Mouse (Mus musculus) heart, embryonic 12.5 days (tissue): ENCODE results near the gene Shld2. TPM values are rescaled to one million over a fixed set of nuclear protein-coding genes. Genes with fewer than 3 reads are reported as not detected.

Source experiments
- ATAC-seq: fragments of 200-750 bp; cut with Nextera tagmentation; 2 replicates; pipeline ENCODE4 v1.8.0; 2017; ENCODE audit warnings: moderate TSS enrichment, moderate library complexity; ENCODE audit not compliant: insufficient number of reproducible peaks, low FRiP score
- H3K27ac ChIP-seq: fragments of 300-500 bp; sonication (generic); 2 replicates; pipeline ENCODE4 v1.5.1; 2016; ENCODE audit warnings: mild to moderate bottlenecking, moderate library complexity; ENCODE audit not compliant: poor library complexity, severe bottlenecking
- H3K27me3 ChIP-seq: fragments of 300-500 bp; sonication (generic); replicated peaks from 2 replicates; pipeline ENCODE4 v1.6.1; 2016; ENCODE audit warnings: mild to moderate bottlenecking, moderate library complexity
- H3K36me3 ChIP-seq: fragments of 300-500 bp; sonication (generic); 2 replicates; pipeline ENCODE4 v1.6.1; 2016; ENCODE audit warnings: mild to moderate bottlenecking, moderate library complexity
- H3K4me1 ChIP-seq: fragments of 300-500 bp; sonication (generic); replicated peaks from 2 replicates; pipeline ENCODE4 v1.6.1; 2016; ENCODE audit warnings: mild to moderate bottlenecking
- H3K4me2 ChIP-seq: fragments of 300-500 bp; sonication (generic); 2 replicates; pipeline ENCODE4 v1.6.1; 2016; ENCODE audit warnings: mild to moderate bottlenecking, moderate library complexity
- H3K4me3 ChIP-seq: fragments of 300-500 bp; sonication (generic); 2 replicates; pipeline ENCODE4 v1.5.1; 2016; ENCODE audit warnings: mild to moderate bottlenecking
- H3K9ac ChIP-seq: fragments of 300-500 bp; sonication (generic); 2 replicates; pipeline ENCODE4 v1.6.1; 2016; ENCODE audit warnings: mild to moderate bottlenecking, moderate library complexity
- H3K9me3 ChIP-seq: fragments of 300-500 bp; sonication (generic); replicated peaks from 2 replicates; pipeline ENCODE4 v1.6.1; 2016; ENCODE audit warnings: mild to moderate bottlenecking, moderate library complexity
- WGBS: fragments of 180-500 bp; shearing (Covaris S2); methylation state at CpG from one replicate; pipeline ENCODE4 v1.1.7; 2016; 5-methylcytosine and 5-hydroxymethylcytosine counted together
- polyA plus RNA-seq: library from polyadenylated mRNA; unstranded; fragments of >200 nt; fragmentation: Nextera tagmentation; extraction: Ambion mirVana; gene quantifications from 2 replicates; pipeline ENCODE4 v1.2.1, GENCODE M21; 2016

The Shld2 gene
- polyA plus RNA-seq, 1 experiment from 2014 or later: 7.8 TPM

DNA sequence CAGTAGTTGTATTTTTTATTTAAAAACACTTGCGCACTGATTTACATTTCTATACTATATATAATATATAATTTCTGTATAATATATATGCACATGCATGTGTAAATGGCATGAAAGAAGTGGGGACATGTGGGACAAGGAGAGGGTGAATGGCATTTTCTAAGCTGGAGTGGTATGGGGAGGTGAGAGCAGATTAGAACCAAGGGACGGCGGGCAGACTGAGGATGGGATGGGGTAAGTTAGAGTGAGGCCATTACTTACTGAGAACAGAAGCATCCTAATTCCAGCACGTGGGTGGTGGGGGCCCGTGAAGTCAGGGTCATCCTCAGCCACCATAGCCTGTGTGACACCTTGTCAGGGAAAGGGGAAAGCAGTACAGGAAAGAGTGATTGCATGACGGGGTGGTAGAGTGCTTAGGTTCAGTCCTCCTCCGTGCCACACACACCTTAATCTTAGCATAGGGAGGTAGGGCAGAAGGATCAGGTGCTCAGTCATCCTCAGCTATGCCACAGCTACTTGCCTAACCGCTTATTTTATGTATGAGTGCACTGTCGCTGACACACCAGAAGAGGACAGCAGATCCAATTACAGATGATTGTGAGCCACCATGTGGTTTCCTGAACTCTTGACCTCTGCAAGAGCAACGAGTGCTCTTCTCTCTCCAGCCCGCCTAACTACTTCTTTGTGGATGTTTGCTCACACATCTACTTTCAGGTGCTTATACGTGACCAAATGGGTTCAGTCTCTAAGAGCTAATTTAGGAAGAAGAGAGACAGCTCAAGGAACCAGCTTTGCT lies 35.7 kb upstream of the Shld2 start:
- Histone ChIP-seq H3K27ac (no peak overlapping the region), H3K4me3 (no peak overlapping the region), H3K9me3 (no peaks in the 10 kb centered on the region), H3K4me2 (no peak overlapping the region), H3K36me3 (peaks cover 29% of the 10 kb centered on the region), H3K9ac (no peak overlapping the region), H3K4me1 (no peaks in the 10 kb centered on the region; the same call in 1 of the 2 replicates), H3K27me3 (no peaks in the 10 kb centered on the region)
- ATAC-seq: no peak
- WGBS: 62% methylated on average over 12 of the region's 12 CpGs

- Histone ChIP-seq H3K36me3 (peaks cover 41% of the 10 kb centered on the region), H3K4me3 (no peak overlapping the region), H3K27me3 (no peaks in the 10 kb centered on the region), H3K4me1 (no peaks in the 10 kb centered on the region; the same call in 1 of the 2 replicates), H3K9ac (no peak overlapping the region), H3K9me3 (no peaks in the 10 kb centered on the region), H3K27ac (no peak overlapping the region), H3K4me2 (no peak overlapping the region)
- no peak for ATAC-seq
- 87% methylated on average over 5 of the region's 5 CpGs for WGBS
These were observed 34.1 kb upstream of the Shld2 start for GRCm38 (mm10) chr14:34344361-34344760.

DNA sequence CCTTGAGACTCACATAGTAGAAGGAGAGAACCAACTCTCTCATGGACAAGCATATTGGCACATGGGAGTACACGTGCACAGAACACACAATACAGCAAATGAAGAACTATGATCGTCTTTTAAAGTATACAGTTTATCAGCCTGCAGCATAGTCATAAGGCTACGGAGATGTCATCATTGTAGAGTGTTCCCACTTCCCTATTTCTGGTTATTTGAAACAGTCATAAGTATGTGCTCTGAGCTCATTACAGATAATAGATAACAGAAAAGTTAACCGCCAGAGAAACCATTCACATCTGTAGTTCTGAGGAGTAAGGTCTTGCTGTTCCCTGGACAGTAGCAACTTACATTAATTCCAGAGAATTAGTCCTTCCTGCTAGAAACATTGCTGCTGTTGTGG lies 32.8 kb upstream of the Shld2 start:
- Histone ChIP-seq H3K4me1 (no peaks in the 10 kb centered on the region; the same call in 1 of the 2 replicates), H3K27ac (no peak overlapping the region), H3K27me3 (no peaks in the 10 kb centered on the region), H3K4me2 (no peak overlapping the region), H3K9ac (no peak overlapping the region), H3K9me3 (no peaks in the 10 kb centered on the region), H3K4me3 (no peak overlapping the region), H3K36me3 (peaks cover 54% of the 10 kb centered on the region)
- ATAC-seq: no peak
- WGBS: 86% methylated on average over 4 of the region's 4 CpGs

- no peak overlapping the region for H3K9ac ChIP-seq
- 82% methylated on average over 4 of the region's 4 CpGs for WGBS
- H3K4me3 ChIP-seq: no peak overlapping the region
- no peak overlapping the region for H3K4me2 ChIP-seq
- peaks cover 64% of the 10 kb centered on the region for H3K36me3 ChIP-seq
- no peaks in the 10 kb centered on the region for H3K9me3 ChIP-seq
- H3K27me3 ChIP-seq: no peaks in the 10 kb centered on the region
- no peak for ATAC-seq
- no peaks in the 10 kb centered on the region; the same call in 1 of the 2 replicates for H3K4me1 ChIP-seq
- no peak overlapping the region for H3K27ac ChIP-seq
These were observed 31.7 kb upstream of the Shld2 start for GRCm38 (mm10) chr14:34341993-34342392.

GRCm38 (mm10) chr14:34339446-34339845 lies 29.2 kb upstream of the Shld2 start:
- Histone ChIP-seq H3K4me2 (no peak overlapping the region), H3K4me1 (no peaks in the 10 kb centered on the region), H3K27ac (no peak overlapping the region), H3K4me3 (no peak overlapping the region), H3K9me3 (no peaks in the 10 kb centered on the region), H3K36me3 (peaks cover 87% of the 10 kb centered on the region), H3K27me3 (no peaks in the 10 kb centered on the region), H3K9ac (no peak overlapping the region)
- ATAC-seq: no peak
- 85% methylated on average over 1 of the region's 1 CpGs for WGBS

GRCm38 (mm10) chr14:34332476-34332875 lies 22.2 kb upstream of the Shld2 start:
- H3K9me3 ChIP-seq: no peaks in the 10 kb centered on the region
- no peaks in the 10 kb centered on the region for H3K4me1 ChIP-seq
- no peak overlapping the region for H3K4me2 ChIP-seq
- no peak overlapping the region for H3K4me3 ChIP-seq
- peaks cover 78% of the 10 kb centered on the region for H3K36me3 ChIP-seq
- ATAC-seq: no peak
- H3K27ac ChIP-seq: no peak overlapping the region
- H3K27me3 ChIP-seq: no peaks in the 10 kb centered on the region
- 94% methylated on average over 5 of the region's 5 CpGs for WGBS
- H3K9ac ChIP-seq: no peak overlapping the region

DNA sequence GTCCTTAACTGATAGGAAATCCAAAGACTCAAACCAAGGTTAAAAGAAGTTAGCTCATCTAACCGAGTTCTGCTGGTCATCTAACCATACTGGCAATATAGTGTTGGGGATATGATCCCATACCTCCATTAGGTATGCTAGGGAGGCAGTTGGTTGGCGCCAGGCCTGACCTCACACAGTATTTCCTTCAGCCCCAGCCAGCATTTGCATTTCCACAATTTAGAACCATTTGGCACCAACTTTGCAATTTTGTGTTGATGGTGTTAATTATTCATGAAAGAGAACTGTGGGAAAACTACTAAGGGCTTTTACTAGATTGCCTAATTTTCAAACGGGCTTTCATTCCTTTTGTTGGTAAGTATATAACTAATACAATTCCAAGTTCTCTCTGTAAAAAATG lies 21.6 kb upstream of the Shld2 start:
- H3K9ac ChIP-seq: no peak overlapping the region
- no peaks in the 10 kb centered on the region for H3K4me1 ChIP-seq
- no peak overlapping the region for H3K27ac ChIP-seq
- H3K4me2 ChIP-seq: no peak overlapping the region
- ATAC-seq: no peak
- no peak overlapping the region for H3K4me3 ChIP-seq
- peaks cover 72% of the 10 kb centered on the region for H3K36me3 ChIP-seq
- H3K27me3 ChIP-seq: no peaks in the 10 kb centered on the region
- 80% methylated on average over 3 of the region's 3 CpGs for WGBS
- H3K9me3 ChIP-seq: no peaks in the 10 kb centered on the region

- 91% methylated on average over 9 of the region's 9 CpGs for WGBS
- no peak overlapping the region for H3K27ac ChIP-seq
- no peak overlapping the region for H3K9ac ChIP-seq
- no peak overlapping the region for H3K4me2 ChIP-seq
- H3K4me1 ChIP-seq: no peaks in the 10 kb centered on the region
- peaks cover 65% of the 10 kb centered on the region for H3K36me3 ChIP-seq
- no peak for ATAC-seq
- H3K27me3 ChIP-seq: no peaks in the 10 kb centered on the region
- H3K9me3 ChIP-seq: no peaks in the 10 kb centered on the region
- H3K4me3 ChIP-seq: no peak overlapping the region
These were observed 20.4 kb upstream of the Shld2 start for GRCm38 (mm10) chr14:34330657-34331158.

- H3K4me3 ChIP-seq: no peak overlapping the region
- no peak overlapping the region for H3K4me2 ChIP-seq
- 83% methylated on average over 1 of the region's 1 CpGs for WGBS
- H3K27me3 ChIP-seq: no peaks in the 10 kb centered on the region
- H3K9ac ChIP-seq: no peak overlapping the region
- H3K9me3 ChIP-seq: no peaks in the 10 kb centered on the region
- H3K36me3 ChIP-seq: peaks cover 60% of the 10 kb centered on the region
- H3K4me1 ChIP-seq: no peaks in the 10 kb centered on the region
- no peak for ATAC-seq
- no peak overlapping the region for H3K27ac ChIP-seq
These were observed 17.3 kb upstream of the Shld2 start for GRCm38 (mm10) chr14:34327618-34328017.

DNA sequence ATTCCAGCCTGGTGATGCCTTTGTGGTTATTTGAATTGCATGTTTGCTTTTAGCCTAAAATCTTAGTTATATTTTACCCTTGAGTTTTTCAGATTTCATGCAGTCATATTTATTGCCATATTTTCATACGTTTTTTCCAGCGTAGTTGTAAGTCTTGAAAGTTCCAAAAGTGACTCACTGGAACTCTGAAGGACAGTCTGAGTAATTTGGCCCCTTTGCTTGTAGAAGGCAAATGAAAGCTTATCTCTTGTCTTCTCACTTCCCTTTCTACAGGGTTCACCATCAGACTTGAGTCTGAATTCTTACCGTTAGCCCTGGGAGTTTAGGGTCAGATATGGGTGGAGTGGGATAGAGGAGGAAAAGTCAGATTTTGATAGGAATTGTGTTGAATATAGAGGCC lies 16.3 kb upstream of the Shld2 start:
- no peak for ATAC-seq
- H3K27me3 ChIP-seq: no peaks in the 10 kb centered on the region
- H3K36me3 ChIP-seq: peaks cover 57% of the 10 kb centered on the region
- no peaks in the 10 kb centered on the region for H3K9me3 ChIP-seq
- H3K4me2 ChIP-seq: no peak overlapping the region
- no peak overlapping the region for H3K4me3 ChIP-seq
- no peaks in the 10 kb centered on the region for H3K4me1 ChIP-seq
- no peak overlapping the region for H3K27ac ChIP-seq
- no peak overlapping the region for H3K9ac ChIP-seq
- 74% methylated on average over 3 of the region's 3 CpGs for WGBS

DNA sequence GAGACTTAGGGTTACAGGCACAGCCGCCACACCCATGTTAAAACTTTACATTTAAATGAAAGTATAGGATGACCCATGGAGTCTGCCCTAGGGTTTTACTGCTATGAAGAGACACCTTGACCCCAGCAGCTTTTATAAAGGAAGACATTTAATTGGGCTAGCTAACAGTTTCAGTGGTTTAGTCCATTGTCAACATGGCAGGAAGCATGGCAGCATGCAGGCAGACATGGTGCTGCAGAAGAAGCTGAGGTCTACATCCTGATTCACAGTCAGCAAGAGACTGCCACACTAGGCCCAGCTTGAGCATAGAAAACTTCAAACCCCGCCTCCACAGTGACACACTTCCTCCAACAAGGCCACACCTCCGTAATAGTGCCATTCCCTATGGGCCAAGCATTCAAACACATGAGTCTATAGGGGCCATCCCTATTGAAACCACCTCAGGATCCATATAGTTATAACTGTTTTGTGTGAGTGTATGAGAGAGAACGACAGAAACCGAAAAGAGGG lies 13.3 kb upstream of the Shld2 start:
- H3K4me3 ChIP-seq: no peak overlapping the region
- no peak overlapping the region for H3K4me2 ChIP-seq
- no peak overlapping the region for H3K9ac ChIP-seq
- ATAC-seq: no peak
- WGBS: 93% methylated on average over 5 of the region's 5 CpGs
- H3K36me3 ChIP-seq: peaks cover 49% of the 10 kb centered on the region
- no peaks in the 10 kb centered on the region for H3K27me3 ChIP-seq
- H3K27ac ChIP-seq: no peak overlapping the region
- H3K9me3 ChIP-seq: no peaks in the 10 kb centered on the region
- no peaks in the 10 kb centered on the region for H3K4me1 ChIP-seq
